Mouse (Mus musculus) lung, adult 2 months (tissue): ENCODE data around the gene Car2. TPM values are rescaled to one million over a fixed set of nuclear protein-coding genes. Genes with fewer than 3 reads are reported as not detected.

ENCODE experiments used
- DNase-seq: peaks from one replicate; pipeline ENCODE4 v3.0.0; 2022
- H3K4me1 ChIP-seq: fragments of 200-500 bp; 2 replicates; pipeline ENCODE4 v1.6.1; 2011; ENCODE audit warnings: low read length; ENCODE audit not compliant: control insufficient read depth, insufficient read depth
- H3K4me3 ChIP-seq: fragments of 200-500 bp; replicated peaks from 2 replicates; pipeline ENCODE3; 2011; ENCODE audit warnings: low read depth, mild to moderate bottlenecking, control low read depth, low read length; ENCODE audit errors: extremely low read depth
- CTCF ChIP-seq: fragments of 200-500 bp; IDR thresholded peaks from 2 replicates; pipeline ENCODE4 v1.5.1; 2011; ENCODE audit warnings: mild to moderate bottlenecking, low read length, control low read depth; ENCODE audit not compliant: insufficient read depth
- POLR2A ChIP-seq: fragments of 200-500 bp; IDR thresholded peaks from 2 replicates; pipeline ENCODE4 v1.6.1; 2011; ENCODE audit warnings: low read depth, mild to moderate bottlenecking, control low read depth, low read length, borderline replicate concordance; ENCODE audit errors: extremely low read depth
- WGBS: fragments of 180-500 bp; shearing (Covaris S2); methylation state at CpG from one replicate; pipeline ENCODE4 v1.1.7; 2018; 5-methylcytosine and 5-hydroxymethylcytosine counted together
- polyA plus RNA-seq: library from polyadenylated mRNA; depleted of rRNA; stranded (reverse); fragments of >200 nt; gene quantifications from 2 replicates; pipeline ENCODE4 v1.2.3, GENCODE M21; 2012

The Car2 gene
- polyA plus RNA-seq, 1 experiment: 194 TPM

DNA sequence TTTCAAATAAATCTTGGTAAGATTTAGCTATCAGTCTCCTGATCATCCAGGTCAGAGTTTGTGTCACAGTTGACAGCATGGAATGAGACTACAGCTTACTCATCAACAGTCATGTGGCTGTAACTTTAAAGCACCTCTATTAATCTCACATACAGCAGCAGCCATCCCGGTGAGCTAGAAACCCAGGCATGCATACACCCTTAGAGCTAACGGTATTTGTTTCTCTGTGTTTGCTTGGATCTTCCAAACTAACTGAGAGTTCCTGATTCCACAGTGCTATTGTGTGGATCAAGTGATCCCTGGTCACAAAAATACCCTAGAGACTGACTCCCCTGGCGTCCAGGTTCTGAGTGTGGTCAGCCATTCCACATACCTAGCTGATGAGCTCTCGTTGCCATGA lies 24.3 kb upstream of the Car2 start:
- WGBS: 49% methylated on average over 4 of the region's 4 CpGs
- H3K4me3 ChIP-seq: no peak overlapping the region
- DNase-seq: no peak
- no peak for TF ChIP-seq CTCF
- H3K4me1 ChIP-seq: no peaks in the 10 kb centered on the region

DNA sequence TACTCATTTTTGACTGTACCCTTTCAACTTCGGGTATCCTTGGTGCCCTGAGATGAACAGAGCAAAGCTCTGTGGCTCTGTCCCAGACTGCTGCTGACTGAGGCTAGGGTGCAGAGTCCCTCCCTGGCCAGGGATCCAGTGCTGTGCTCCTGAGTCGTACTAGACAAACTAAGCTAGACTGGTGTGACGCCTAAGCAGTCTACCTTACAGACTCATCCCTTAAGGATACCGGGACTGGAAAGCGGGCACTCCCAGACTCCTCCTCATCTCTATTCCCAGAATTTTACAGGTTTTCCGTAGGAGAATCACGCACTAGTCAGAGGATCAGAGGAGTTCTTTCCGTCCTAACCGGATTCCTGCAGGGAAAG lies 23.4 kb upstream of the Car2 start:
- no peak for DNase-seq
- Histone ChIP-seq H3K4me3 (no peak overlapping the region), H3K4me1 (no peaks in the 10 kb centered on the region)
- TF ChIP-seq POLR2A: no peak
- no peak for TF ChIP-seq CTCF
- WGBS: 3% methylated on average over 9 of the region's 9 CpGs

- H3K4me3 ChIP-seq: no peak within 1 kb of the TSS
- TF ChIP-seq CTCF (no peak), POLR2A (no peak)
- WGBS: 12% methylated on average over 18 of the region's 18 CpGs
- H3K4me1 ChIP-seq: no peaks in the 10 kb centered on the region
- DNase-seq: no peak
Observed at GRCm38 (mm10) chr3:14863022-14863711, 22.9 kb upstream of the Car2 start, which contains the start of gene Car3. Gene Car3 (plus strand): TSS chr3:14863512.

DNA sequence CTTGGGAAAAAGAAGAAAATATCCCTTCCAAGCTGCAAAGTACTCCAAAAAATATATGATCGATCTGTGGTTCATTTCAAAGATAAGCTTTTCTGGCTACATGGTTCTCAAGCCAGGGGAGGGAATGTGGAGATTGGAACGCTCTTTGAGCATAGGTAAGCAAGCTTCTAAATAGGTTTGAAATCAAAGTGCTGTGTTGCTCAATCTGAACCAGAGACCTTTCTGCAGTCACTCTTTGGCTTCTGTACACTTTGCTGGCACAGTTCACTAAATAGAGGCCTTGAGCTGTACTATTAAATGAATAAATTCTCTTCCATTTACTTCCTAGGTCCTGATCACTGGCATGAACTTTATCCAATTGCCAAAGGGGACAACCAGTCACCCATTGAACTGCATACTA lies 22.2 kb upstream of the Car2 start:
- Histone ChIP-seq H3K4me3 (no peak overlapping the region), H3K4me1 (no peaks in the 10 kb centered on the region)
- TF ChIP-seq CTCF (no peak), POLR2A (no peak)
- DNase-seq: no peak
- whole genome bisulfite sequencing: 84% methylated on average over 2 of the region's 2 CpGs

DNA sequence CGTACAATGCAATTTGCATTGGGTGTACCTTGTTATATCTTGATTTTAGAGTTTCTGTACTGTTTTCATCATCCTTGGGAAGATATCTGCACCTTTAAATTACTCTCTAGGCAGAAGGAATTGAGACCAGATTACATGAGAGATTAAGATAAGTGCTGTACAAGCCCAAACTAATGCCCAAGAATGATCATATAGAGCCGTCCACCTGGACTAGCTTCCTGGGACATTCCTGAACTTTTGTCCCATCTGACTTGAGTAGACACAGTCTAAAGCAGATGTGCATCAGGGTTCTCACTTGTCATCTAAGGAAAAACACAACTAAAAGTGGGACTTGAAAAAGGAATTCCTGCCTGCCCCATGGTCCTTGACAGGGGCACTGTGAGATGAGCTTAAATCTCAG lies 20.1 kb upstream of the Car2 start:
- no peak for DNase-seq
- H3K4me3 ChIP-seq: no peak overlapping the region
- 67% methylated on average over 2 of the region's 2 CpGs for whole genome bisulfite sequencing
- peaks cover 2% of the 10 kb centered on the region; the same call in 1 of the 2 replicates for H3K4me1 ChIP-seq
- TF ChIP-seq CTCF (no peak), POLR2A (no peak)

- TF ChIP-seq CTCF (peak; percentile 80), POLR2A (no peak)
- 26% methylated on average over 11 of the region's 11 CpGs for WGBS
- peak overlapping the region; percentile 46 for H3K4me3 ChIP-seq
Observed at GRCm38 (mm10) chr3:14869779-14870178, 16.3 kb upstream of the Car2 start.

GRCm38 (mm10) chr3:14870528-14870927 lies 15.5 kb upstream of the Car2 start:
- Histone ChIP-seq H3K4me3 (no peak overlapping the region), H3K4me1 (peaks cover 2% of the 10 kb centered on the region; the same call in 1 of the 2 replicates)
- TF ChIP-seq CTCF: no peak
- TF ChIP-seq POLR2A: no peak
- WGBS: 37% methylated on average over 1 of the region's 1 CpGs
- DNase-seq: no peak

More at GRCm38 (mm10) chr3:14869779-14870178, 16.3 kb upstream of the Car2 start:
- peak; percentile 69 for DNase-seq
- H3K4me1 ChIP-seq: peaks cover 2% of the 10 kb centered on the region; the same call in 1 of the 2 replicates

- 54% methylated on average over 7 of the region's 7 CpGs for WGBS
- Histone ChIP-seq H3K4me3 (no peak overlapping the region), H3K4me1 (peaks cover 2% of the 10 kb centered on the region; the same call in 1 of the 2 replicates)
- no peak for DNase-seq
- TF ChIP-seq CTCF: no peak
- TF ChIP-seq POLR2A: no peak
Observed at GRCm38 (mm10) chr3:14871386-14871785, 14.7 kb upstream of the Car2 start.

DNA sequence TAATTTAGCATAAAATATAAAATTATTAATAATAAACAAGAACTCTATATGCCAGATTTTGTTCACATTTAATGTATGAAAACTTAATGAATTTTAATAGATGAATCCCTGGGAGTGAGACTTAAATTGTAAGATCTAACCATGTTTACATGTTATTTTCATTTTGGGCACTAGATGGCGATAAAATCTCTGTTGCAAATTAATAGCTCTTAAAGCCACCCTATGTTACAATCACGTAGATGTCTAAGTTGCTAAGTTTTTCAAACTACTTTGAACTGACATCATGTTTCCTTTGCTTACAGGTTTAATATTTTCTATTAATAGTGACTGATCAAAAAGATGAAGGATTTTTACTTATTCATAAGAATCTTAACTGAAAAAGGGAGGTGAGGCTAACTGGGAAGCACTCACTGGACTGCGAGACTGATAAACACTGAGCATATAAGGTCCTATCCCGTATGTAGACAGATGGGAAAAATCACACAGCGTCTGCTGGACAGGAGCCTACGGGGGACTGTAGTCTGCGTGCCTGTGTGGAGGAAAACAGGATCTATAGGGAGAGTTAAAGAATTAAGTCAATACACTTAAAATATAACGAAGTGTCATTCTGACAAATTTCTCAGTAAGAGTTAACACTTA lies 11.6 kb upstream of the Car2 start:
- no peak for DNase-seq
- WGBS: 33% methylated on average over 8 of the region's 8 CpGs
- peak; percentile 56; the same call in 1 of the 2 replicates for TF ChIP-seq CTCF
- TF ChIP-seq POLR2A: no peak
- H3K4me1 ChIP-seq: no peaks in the 10 kb centered on the region
- no peak overlapping the region for H3K4me3 ChIP-seq
